Mouse (Mus musculus): ENCODE measurements around the gene Runx3.

- TF ChIP-seq POLR2A (IDR thresholded peaks at IDR 0.05; ENCODE audit: extremely low read depth, insufficient read depth, low read length) (no peak), CTCF (IDR thresholded peaks at IDR 0.05; ENCODE audit: low read depth, low read length) (no peak)
These were observed 6.8 kb upstream of the Runx3 start for GRCm38 (mm10) chr4:135113656-135114055.

All from liver, adult 2 months (tissue).